Mouse (Mus musculus) MEL (cell line): Measurements from ENCODE around the gene Zmpste24. TPM values are rescaled to one million over a fixed set of nuclear protein-coding genes. Genes with fewer than 3 reads are reported as not detected.

ENCODE experiments used
- DNase-seq: peaks from one replicate; pipeline ENCODE4 v3.0.0; 2011; ENCODE audit warnings: low read depth, low spot score
- H3K27ac ChIP-seq: 2 replicates; pipeline ENCODE4 v1.5.1; 2012; ENCODE audit warnings: low read depth, mild to moderate bottlenecking, control low read depth, low read length, moderate library complexity; ENCODE audit not compliant: control insufficient read depth
- H3K27me3 ChIP-seq, 2 experiments: fragments of 150-350 bp in 1 of 2; sonication (generic) in 1 of 2; 2 replicates each; pipeline ENCODE4 v1.6.1; 2012; ENCODE audit warnings: low read length in 2 of 2, mild to moderate bottlenecking in 2 of 2, improper control_type of control experiment in 1 of 2, moderate library complexity in 1 of 2; ENCODE audit not compliant: insufficient read depth in 2 of 2, control insufficient read depth in 1 of 2
- H3K36me3 ChIP-seq, 2 experiments: 2 replicates each; pipeline ENCODE4 v1.6.1; 2012 to 2014; ENCODE audit warnings: low read length in 2 of 2, improper control_type of control experiment in 1 of 2, inconsistent platforms in 1 of 2, mild to moderate bottlenecking in 1 of 2; ENCODE audit not compliant: insufficient read depth in 2 of 2, control insufficient read depth in 1 of 2
- H3K4me1 ChIP-seq, 2 experiments: fragments of 150-350 bp in 1 of 2; sonication (generic) in 1 of 2; 2 replicates each; pipeline ENCODE4 v1.6.1; 2012; ENCODE audit warnings: low read length in 2 of 2, improper control_type of control experiment in 1 of 2, mild to moderate bottlenecking in 1 of 2; ENCODE audit not compliant: insufficient read depth in 2 of 2, control insufficient read depth in 1 of 2
- H3K4me3 ChIP-seq, 2 experiments: fragments of 150-350 bp in 1 of 2; sonication (generic) in 1 of 2; 2 replicates each; pipeline ENCODE4 v1.5.1; 2012; ENCODE audit warnings: low read depth in 2 of 2, low read length in 2 of 2, mild to moderate bottlenecking in 2 of 2, moderate library complexity in 2 of 2, control low read depth in 1 of 2, improper control_type of control experiment in 1 of 2; ENCODE audit not compliant: control insufficient read depth in 1 of 2, insufficient read depth in 1 of 2
- H3K79me2 ChIP-seq: 2 replicates; pipeline ENCODE4 v1.6.1; 2012; ENCODE audit warnings: mild to moderate bottlenecking, low read length, moderate library complexity; ENCODE audit not compliant: control insufficient read depth, poor library complexity, insufficient read depth
- H3K9ac ChIP-seq: 2 replicates; pipeline ENCODE4 v1.6.1; 2012; ENCODE audit warnings: low read depth, mild to moderate bottlenecking, control low read depth, low read length, moderate library complexity; ENCODE audit not compliant: control insufficient read depth, poor library complexity, severe bottlenecking
- H3K9me3 ChIP-seq: fragments of 150-350 bp; sonication (generic); replicated peaks from 2 replicates; pipeline ENCODE4 v1.6.1; 2012; ENCODE audit warnings: mild to moderate bottlenecking, low read length, improper control_type of control experiment, moderate library complexity; ENCODE audit not compliant: insufficient read depth
- BHLHE40 ChIP-seq: IDR thresholded peaks from 2 replicates; pipeline ENCODE4 v1.6.1; 2012; ENCODE audit warnings: low read depth, mild to moderate bottlenecking, inconsistent platforms, low read length, improper control_type of control experiment, borderline replicate concordance
- CHD1 ChIP-seq: IDR thresholded peaks from 2 replicates; pipeline ENCODE4 v1.6.1; 2012; ENCODE audit warnings: low read depth, mild to moderate bottlenecking, inconsistent platforms, low read length, improper control_type of control experiment
- CHD2 ChIP-seq: IDR thresholded peaks from 2 replicates; pipeline ENCODE4 v1.6.1; 2011; ENCODE audit warnings: low read length, improper control_type of control experiment
- CTCF ChIP-seq, 3 experiments: IDR thresholded peaks in 2 of 3; conservative IDR thresholded peaks in 1 of 3; 2 replicates each; pipeline ENCODE4 v1.5.1; 2011 to 2012; ENCODE audit warnings: low read length in 3 of 3, low read depth in 2 of 3, mild to moderate bottlenecking in 2 of 3, improper control_type of control experiment in 1 of 3, inconsistent platforms in 1 of 3, mixed read lengths in 1 of 3, moderate library complexity in 1 of 3; ENCODE audit not compliant: control insufficient read depth in 1 of 3, insufficient read depth in 1 of 3, poor library complexity in 1 of 3, severe bottlenecking in 1 of 3
- EP300 ChIP-seq, 2 experiments: IDR thresholded peaks; 2 replicates each; pipeline ENCODE4 v1.6.1; 2011; ENCODE audit warnings: improper control_type of control experiment in 2 of 2, low read length in 2 of 2, low read depth in 1 of 2, mild to moderate bottlenecking in 1 of 2
- GATA1 ChIP-seq: IDR thresholded peaks from 2 replicates; pipeline ENCODE4 v1.6.1; 2011; ENCODE audit warnings: low read depth, low read length, improper control_type of control experiment
- JUND ChIP-seq: IDR thresholded peaks from 2 replicates; pipeline ENCODE4 v1.6.1; 2011; ENCODE audit warnings: low read depth, mild to moderate bottlenecking, improper control_type of control experiment, low read length
- MEF2A ChIP-seq: IDR thresholded peaks from 2 replicates; pipeline ENCODE4 v1.6.1; 2014; ENCODE audit warnings: low read depth, mild to moderate bottlenecking, inconsistent platforms, low read length, improper control_type of control experiment; ENCODE audit not compliant: poor library complexity, insufficient replicate concordance, severe bottlenecking; ENCODE audit errors: extremely low read depth
- MXI1 ChIP-seq: IDR thresholded peaks from 2 replicates; pipeline ENCODE4 v1.6.1; 2011; ENCODE audit warnings: mild to moderate bottlenecking, low read depth, low read length, improper control_type of control experiment
- MYB ChIP-seq: IDR thresholded peaks from 2 replicates; pipeline ENCODE4 v1.6.1; 2011; ENCODE audit warnings: mild to moderate bottlenecking, low read depth, low read length, improper control_type of control experiment
- NELFE ChIP-seq: IDR thresholded peaks from 2 replicates; pipeline ENCODE4 v1.6.1; 2011; ENCODE audit warnings: low read depth, low read length, improper control_type of control experiment
- NRF1 ChIP-seq: IDR thresholded peaks from 2 replicates; pipeline ENCODE4 v1.6.1; 2014; ENCODE audit warnings: low read depth, mild to moderate bottlenecking, inconsistent platforms, low read length, improper control_type of control experiment, moderate library complexity; ENCODE audit not compliant: poor library complexity, insufficient read depth, severe bottlenecking
- POLR2AphosphoS2 ChIP-seq: IDR thresholded peaks from 2 replicates; pipeline ENCODE4 v1.6.1; 2011; ENCODE audit warnings: low read length, improper control_type of control experiment
- POLR2AphosphoS5 ChIP-seq: IDR thresholded peaks from 2 replicates; pipeline ENCODE4 v1.6.1; 2012; ENCODE audit warnings: low read depth, borderline replicate concordance, mild to moderate bottlenecking, inconsistent platforms, low read length, moderate library complexity, mixed read lengths
- RAD21 ChIP-seq: IDR thresholded peaks from 2 replicates; pipeline ENCODE4 v1.6.1; 2011; ENCODE audit warnings: mild to moderate bottlenecking, low read depth, low read length, improper control_type of control experiment
- RCOR1 ChIP-seq: IDR thresholded peaks from 2 replicates; pipeline ENCODE4 v1.6.1; 2012; ENCODE audit warnings: low read depth, mild to moderate bottlenecking, inconsistent platforms, low read length, improper control_type of control experiment
- SIN3A ChIP-seq: IDR thresholded peaks from 2 replicates; pipeline ENCODE4 v1.6.1; 2012; ENCODE audit warnings: low read length, improper control_type of control experiment, inconsistent platforms
- SMC3 ChIP-seq: IDR thresholded peaks from 2 replicates; pipeline ENCODE4 v1.6.1; 2011; ENCODE audit warnings: low read depth, low read length, improper control_type of control experiment
- TCF12 ChIP-seq: IDR thresholded peaks from 2 replicates; pipeline ENCODE4 v1.6.1; 2014; ENCODE audit warnings: low read depth, mild to moderate bottlenecking, inconsistent platforms, low read length, improper control_type of control experiment, moderate library complexity
- UBTF ChIP-seq: IDR thresholded peaks from 2 replicates; pipeline ENCODE4 v1.6.1; 2012; ENCODE audit warnings: low read depth, mild to moderate bottlenecking, inconsistent platforms, low read length, improper control_type of control experiment, moderate library complexity, borderline replicate concordance; ENCODE audit not compliant: insufficient read depth
- USF2 ChIP-seq, 2 experiments: IDR thresholded peaks; 2 replicates each; pipeline ENCODE4 v1.6.1; 2011 to 2012; ENCODE audit warnings: improper control_type of control experiment in 2 of 2, low read length in 2 of 2, borderline replicate concordance in 1 of 2, inconsistent platforms in 1 of 2, low read depth in 1 of 2, mild to moderate bottlenecking in 1 of 2; ENCODE audit not compliant: insufficient read depth in 1 of 2
- ZKSCAN1 ChIP-seq: IDR thresholded peaks from 2 replicates; pipeline ENCODE4 v1.6.1; 2012; ENCODE audit warnings: low read depth, mild to moderate bottlenecking, inconsistent platforms, low read length, improper control_type of control experiment, moderate library complexity
- ZNF384 ChIP-seq: IDR thresholded peaks from 2 replicates; pipeline ENCODE4 v1.6.1; 2012; ENCODE audit warnings: low read depth, mild to moderate bottlenecking, inconsistent platforms, low read length, improper control_type of control experiment
- polyA plus RNA-seq, 2 experiments: library from polyadenylated mRNA; stranded (reverse) in 1 of 2; unstranded in 1 of 2; fragments of >175 nt in 1 of 2; fragments of >200 nt in 1 of 2; gene quantifications; 2 replicates each; pipeline versions ENCODE4 v1.2.1 to v1.2.4; 2012; ENCODE audit warnings: low replicate concordance in 2 of 2, low read depth in 1 of 2; ENCODE audit not compliant: insufficient read length in 2 of 2, insufficient read depth in 1 of 2, missing spikeins in 1 of 2
- total RNA-seq: library from RNA; depleted of rRNA; stranded (reverse); fragments of 300-350 nt; gene quantifications from 2 replicates; pipeline ENCODE4 v1.2.3, GENCODE M21; 2012

Zmpste24 gene
- total and polyA plus RNA-seq, 3 experiments: 37.6 to 70.6 (median 44.7) TPM

GRCm38 (mm10) chr4:121025681-121026080 lies 72.4 kb downstream of the Zmpste24 start:
- DNase-seq: no peak
- H3K9ac ChIP-seq: no peak overlapping the region
- no peak overlapping the region for H3K27ac ChIP-seq
- H3K4me1 ChIP-seq: peaks cover 0 to 5% of the 10 kb centered on the region in 2 experiments; a peak in 1 of 4 replicates
- TF ChIP-seq JUND (no peak), POLR2AphosphoS2 (no peak), CTCF (IDR thresholded peaks at IDR 0.05 in 2 of 3, conservative IDR thresholded peaks at IDR 0.05 in 1 of 3; ENCODE audit: control insufficient read depth in 1 of 3, insufficient read depth in 1 of 3, low read depth in 2 of 3, low read length in 3 of 3, poor library complexity in 1 of 3, severe bottlenecking in 1 of 3) (no peak), NRF1 (no peak), TCF12 (no peak), CHD1 (no peak), MEF2A (no peak), RCOR1 (no peak), POLR2AphosphoS5 (no peak), UBTF (no peak), USF2 (IDR thresholded peaks at IDR 0.05; ENCODE audit: borderline replicate concordance in 1 of 2, insufficient read depth in 1 of 2, low read depth in 1 of 2, low read length in 2 of 2) (no peak), MYB (no peak), RAD21 (no peak), BHLHE40 (no peak), MXI1 (no peak), ZKSCAN1 (no peak), GATA1 (no peak), ZNF384 (no peak), SMC3 (no peak)
- no peaks in the 10 kb centered on the region for H3K79me2 ChIP-seq
- H3K4me3 ChIP-seq: no peak overlapping the region
- no peaks in the 10 kb centered on the region for H3K27me3 ChIP-seq
- H3K9me3 ChIP-seq: no peaks in the 10 kb centered on the region
- peaks cover 0 to 5% of the 10 kb centered on the region in 2 experiments; a peak in 1 of 4 replicates for H3K36me3 ChIP-seq

- TF ChIP-seq EP300 (IDR thresholded peaks at IDR 0.05; ENCODE audit: low read depth in 1 of 2, low read length in 2 of 2): 0 out of 4 replicates have a peak, but pooled peaks of 1 of the 2 experiments have one; percentile 23
- TF ChIP-seq NELFE: no peak
- no peak for TF ChIP-seq CHD2
- TF ChIP-seq RCOR1: peak; percentile 96
- TF ChIP-seq CHD1: no peak
- no peak for TF ChIP-seq MEF2A
- peak; percentile 31; the same call in 1 of the 2 replicates for TF ChIP-seq SIN3A
- Histone ChIP-seq H3K4me3 (no peak overlapping the region), H3K79me2 (no peaks in the 10 kb centered on the region), H3K27me3 (no peaks in the 10 kb centered on the region), H3K9me3 (no peaks in the 10 kb centered on the region), H3K27ac (no peak overlapping the region), H3K9ac (no peak overlapping the region), H3K36me3 (peaks cover 0 to 12% of the 10 kb centered on the region in 2 experiments; a peak in 2 of 4 replicates), H3K4me1 (peaks cover 0 to 9% of the 10 kb centered on the region in 2 experiments; a peak in 2 of 4 replicates)
- peak; percentile 72 for DNase-seq
Measured at GRCm38 (mm10) chr4:121023941-121024340, 74.1 kb downstream of the Zmpste24 start.
